16 mouse cellular contexts compared by ENCODE assay signal in genomic region chr1:187779589-187780178, GRCm38 (mm10).
DNase-seq lines count a peak whose midpoint lies in the region; ATAC-seq and TF ChIP-seq lines count a peak whose summit lies in the region.
"Had no signal": no experiment of that assay in that cellular context is flagged by ENCODE, and none has a peak within 500 bp of the region (broad histone marks: within the 10 kb centered on the region; RNA-seq: fewer than 3 reads in every experiment).

No protein-coding gene starts in this region.

- no peak overlapping the region for H3K9ac ChIP-seq in forebrain, embryonic 12.5 days
- H3K9ac ChIP-seq in forebrain, embryonic 16.5 days (replicated peaks; ENCODE audit: low read depth, low read length): no peak overlapping the region
- no peak overlapping the region for H3K9ac ChIP-seq in midbrain, postnatal 0 days (replicated peaks; ENCODE audit: low read length, poor library complexity, severe bottlenecking)
- H3K9ac ChIP-seq in neural tube, embryonic 13.5 days: no peak overlapping the region; the same call in 1 of the 2 replicates
- H3K9ac ChIP-seq: hindbrain, embryonic 14.5 days had no signal

- H3K27me3 ChIP-seq in forebrain, embryonic 12.5 days: no peaks in the 10 kb centered on the region
- no peaks in the 10 kb centered on the region for H3K27me3 ChIP-seq in forebrain, embryonic 16.5 days (replicated peaks; ENCODE audit: control insufficient read depth, insufficient read depth, low read length)
- H3K27me3 ChIP-seq in midbrain, postnatal 0 days (ENCODE audit: insufficient read depth, low read length): no peaks in the 10 kb centered on the region
- no peaks in the 10 kb centered on the region for H3K27me3 ChIP-seq in midbrain, embryonic 10.5 days (ENCODE audit: low read depth, poor library complexity, severe bottlenecking)
- no peaks in the 10 kb centered on the region for H3K27me3 ChIP-seq in limb, embryonic 10.5 days (ENCODE audit: low read depth, poor library complexity, severe bottlenecking)
- H3K27me3 ChIP-seq in neural tube, embryonic 13.5 days: no peaks in the 10 kb centered on the region
- H3K27me3 ChIP-seq: CH12.LX had no signal

- no peak overlapping the region for H3K27ac ChIP-seq in forebrain, embryonic 12.5 days
- no peak overlapping the region for H3K27ac ChIP-seq in forebrain, embryonic 16.5 days (ENCODE audit: low read length)
- H3K27ac ChIP-seq in midbrain, postnatal 0 days (ENCODE audit: low read depth, low read length): no peak overlapping the region
- no peak overlapping the region for H3K27ac ChIP-seq in midbrain, embryonic 10.5 days (replicated peaks)
- 0 out of 2 replicates have a peak overlapping the region, but pooled peaks have one; percentile 7 for H3K27ac ChIP-seq in limb, embryonic 10.5 days
- peak overlapping the region; percentile 38; the same call in 1 of the 2 replicates for H3K27ac ChIP-seq in neural tube, embryonic 13.5 days (replicated peaks)
- H3K27ac ChIP-seq: hindbrain, embryonic 14.5 days had no signal

- no peaks in the 10 kb centered on the region for H3K36me3 ChIP-seq in forebrain, embryonic 12.5 days (replicated peaks)
- H3K36me3 ChIP-seq in forebrain, embryonic 16.5 days (ENCODE audit: control insufficient read depth, insufficient read depth): no peaks in the 10 kb centered on the region
- no peaks in the 10 kb centered on the region for H3K36me3 ChIP-seq in midbrain, postnatal 0 days (ENCODE audit: insufficient read depth, low read length)
- no peaks in the 10 kb centered on the region for H3K36me3 ChIP-seq in midbrain, embryonic 10.5 days
- no peaks in the 10 kb centered on the region for H3K36me3 ChIP-seq in limb, embryonic 10.5 days
- no peaks in the 10 kb centered on the region for H3K36me3 ChIP-seq in neural tube, embryonic 13.5 days

- no peaks in the 10 kb centered on the region for H3K4me1 ChIP-seq in forebrain, embryonic 12.5 days
- no peaks in the 10 kb centered on the region for H3K4me1 ChIP-seq in forebrain, embryonic 16.5 days (replicated peaks; ENCODE audit: control insufficient read depth, insufficient read depth, low read length)
- H3K4me1 ChIP-seq in midbrain, postnatal 0 days (ENCODE audit: insufficient read depth, low read length): no peaks in the 10 kb centered on the region
- H3K4me1 ChIP-seq in midbrain, embryonic 10.5 days: no peaks in the 10 kb centered on the region
- H3K4me1 ChIP-seq in limb, embryonic 10.5 days: peaks cover 15% of the 10 kb centered on the region
- H3K4me1 ChIP-seq in neural tube, embryonic 13.5 days (replicated peaks): peaks cover 13% of the 10 kb centered on the region

- DNase-seq in midbrain, postnatal 0 days (ENCODE audit: low spot score): peak; percentile 9
- DNase-seq in midbrain, embryonic 10.5 days (ENCODE audit: low spot score): no peak
- peak; percentile 45 for DNase-seq in limb, embryonic 10.5 days (ENCODE audit: low spot score)
- no peak for DNase-seq in ovary, postnatal 36 days (ENCODE audit: low spot score)
- DNase-seq in thymus, postnatal 36 days: no peak
- DNase-seq: cerebellum, adult 11-12 months; kidney, adult 8-10 months; layer of hippocampus, postnatal 36 days; lung, postnatal 4 days; right cerebral cortex, postnatal 14 days had no signal

- no peak overlapping the region for H3K4me3 ChIP-seq in forebrain, embryonic 12.5 days (replicated peaks)
- no peak overlapping the region for H3K4me3 ChIP-seq in forebrain, embryonic 16.5 days (replicated peaks; ENCODE audit: low read length)
- no peak overlapping the region for H3K4me3 ChIP-seq in midbrain, postnatal 0 days (ENCODE audit: low read depth, low read length)
- H3K4me3 ChIP-seq in midbrain, embryonic 10.5 days: no peak overlapping the region
- H3K4me3 ChIP-seq in limb, embryonic 10.5 days: no peak overlapping the region
- H3K4me3 ChIP-seq in neural tube, embryonic 13.5 days: no peak overlapping the region

- WGBS in forebrain, embryonic 12.5 days: 73% methylated on average over 10 of the region's 10 CpGs
- 69% methylated on average over 10 of the region's 10 CpGs for WGBS in forebrain, embryonic 16.5 days
- WGBS in midbrain, postnatal 0 days: 79% methylated on average over 10 of the region's 10 CpGs
- 83% methylated on average over 10 of the region's 10 CpGs for WGBS in midbrain, embryonic 10.5 days
- WGBS in limb, embryonic 10.5 days: 34% methylated on average over 10 of the region's 10 CpGs
- 28% methylated on average over 10 of the region's 10 CpGs for WGBS in neural tube, embryonic 13.5 days

- 0 out of 2 replicates have a peak, but pooled peaks have one; percentile 70 for ATAC-seq in forebrain, embryonic 12.5 days (ENCODE audit: low FRiP score)
- no peak for ATAC-seq in forebrain, embryonic 16.5 days
- no peak for ATAC-seq in midbrain, postnatal 0 days (ENCODE audit: low FRiP score)
- ATAC-seq in neural tube, embryonic 13.5 days (ENCODE audit: low read depth): peak; percentile 53; the same call in 1 of the 2 replicates
- ATAC-seq: activated CD4-positive, CD25-positive, alpha-beta regulatory T cell, adult 4 months had no signal

- H3K4me2 ChIP-seq in forebrain, embryonic 12.5 days: no peak overlapping the region
- no peak overlapping the region for H3K4me2 ChIP-seq in forebrain, embryonic 16.5 days (ENCODE audit: low read length)
- H3K4me2 ChIP-seq in midbrain, postnatal 0 days (ENCODE audit: low read depth, low read length, poor library complexity, severe bottlenecking): no peak overlapping the region
- no peak overlapping the region for H3K4me2 ChIP-seq in neural tube, embryonic 13.5 days
- H3K4me2 ChIP-seq: hindbrain, embryonic 14.5 days had no signal

- no peak for TF ChIP-seq CTCF in midbrain, postnatal 0 days (IDR thresholded peaks at IDR 0.05)

- 0 out of 2 replicates have a peak, but pooled peaks cover 4% of the 10 kb centered on the region for H3K9me3 ChIP-seq in forebrain, embryonic 12.5 days
- H3K9me3 ChIP-seq in forebrain, embryonic 16.5 days (ENCODE audit: control insufficient read depth, low read length): no peaks in the 10 kb centered on the region
- no peaks in the 10 kb centered on the region for H3K9me3 ChIP-seq in midbrain, postnatal 0 days (ENCODE audit: low read length)
- H3K9me3 ChIP-seq in midbrain, embryonic 10.5 days (replicated peaks): peaks cover 5% of the 10 kb centered on the region; the same call in 1 of the 2 replicates
- H3K9me3 ChIP-seq in limb, embryonic 10.5 days (replicated peaks): no peaks in the 10 kb centered on the region
- H3K9me3 ChIP-seq in neural tube, embryonic 13.5 days: no peaks in the 10 kb centered on the region

Comparison
In these comparisons a context has a peak if more than half of its experiments do, and no peak if none do; other contexts are left out.
1. ATAC-seq: peak in forebrain, embryonic 12.5 days (single experiment) and neural tube, embryonic 13.5 days (single experiment); none in forebrain, embryonic 16.5 days (single experiment) and midbrain, postnatal 0 days (single experiment).
2. DNase-seq: peak in midbrain, postnatal 0 days (single experiment) and limb, embryonic 10.5 days (single experiment); none in midbrain, embryonic 10.5 days (single experiment), ovary, postnatal 36 days (single experiment) and thymus, postnatal 36 days (0 of 2).
3. H3K27ac ChIP-seq: peak in limb, embryonic 10.5 days (single experiment) and neural tube, embryonic 13.5 days (single experiment); none in forebrain, embryonic 12.5 days (single experiment), forebrain, embryonic 16.5 days (single experiment), midbrain, postnatal 0 days (single experiment) and midbrain, embryonic 10.5 days (single experiment).